Mouse (Mus musculus): ENCODE results near the gene Ryr3.

- no peak for TF ChIP-seq FLI1 (IDR thresholded peaks at IDR 0.05; ENCODE audit: low read length)
- no peak for TF ChIP-seq GATA1 (IDR thresholded peaks at IDR 0.05; ENCODE audit: borderline replicate concordance, low read length)
Measured at GRCm38 (mm10) chr2:113030689-113031088, 186.2 kb downstream of the Ryr3 start.

All from megakaryocyte, embryonic 14.5 days (primary cell).